Mouse (Mus musculus) left cerebral cortex, adult 2 months (tissue): ENCODE results near the gene Wdr54. TPM values are rescaled to one million over a fixed set of nuclear protein-coding genes. Genes with fewer than 3 reads are reported as not detected.
A peak's percentile ranks its signal among the peaks of the same experiment; 100 is the strongest.

Experiments
- DNase-seq, 2 experiments: peaks; one replicate each; pipeline ENCODE4 v3.0.0; 2021 to 2022; ENCODE audit warnings: low spot score in 2 of 2, mixed read lengths in 1 of 2; ENCODE audit errors: extremely low spot score in 1 of 2
- H3K27ac ChIP-seq: fragments of 200-600 bp; 2 replicates; pipeline ENCODE4 v1.8.1; 2022
- H3K4me3 ChIP-seq: fragments of 200-600 bp; 2 replicates; pipeline ENCODE4 v1.8.1; 2022
- CTCF ChIP-seq: fragments of 200-600 bp; IDR thresholded peaks from 2 replicates; pipeline ENCODE4 v1.8.1; 2022; ENCODE audit warnings: antibody characterized with exemption, mild to moderate bottlenecking, moderate library complexity
- intact Hi-C: fragments of 180-260 bp; cut with DNase I; formaldehyde crosslinking; loops from one replicate; pipeline ENCODE4 v1.15.1; 2025
- total RNA-seq, 2 experiments: library from RNA; stranded (reverse); gene quantifications; 2 replicates each; pipeline ENCODE4 v1.2.3; 2021

The Wdr54 gene
- total RNA-seq, 2 experiments from 2014 or later, result 26.0 to 26.6 TPM

DNA sequence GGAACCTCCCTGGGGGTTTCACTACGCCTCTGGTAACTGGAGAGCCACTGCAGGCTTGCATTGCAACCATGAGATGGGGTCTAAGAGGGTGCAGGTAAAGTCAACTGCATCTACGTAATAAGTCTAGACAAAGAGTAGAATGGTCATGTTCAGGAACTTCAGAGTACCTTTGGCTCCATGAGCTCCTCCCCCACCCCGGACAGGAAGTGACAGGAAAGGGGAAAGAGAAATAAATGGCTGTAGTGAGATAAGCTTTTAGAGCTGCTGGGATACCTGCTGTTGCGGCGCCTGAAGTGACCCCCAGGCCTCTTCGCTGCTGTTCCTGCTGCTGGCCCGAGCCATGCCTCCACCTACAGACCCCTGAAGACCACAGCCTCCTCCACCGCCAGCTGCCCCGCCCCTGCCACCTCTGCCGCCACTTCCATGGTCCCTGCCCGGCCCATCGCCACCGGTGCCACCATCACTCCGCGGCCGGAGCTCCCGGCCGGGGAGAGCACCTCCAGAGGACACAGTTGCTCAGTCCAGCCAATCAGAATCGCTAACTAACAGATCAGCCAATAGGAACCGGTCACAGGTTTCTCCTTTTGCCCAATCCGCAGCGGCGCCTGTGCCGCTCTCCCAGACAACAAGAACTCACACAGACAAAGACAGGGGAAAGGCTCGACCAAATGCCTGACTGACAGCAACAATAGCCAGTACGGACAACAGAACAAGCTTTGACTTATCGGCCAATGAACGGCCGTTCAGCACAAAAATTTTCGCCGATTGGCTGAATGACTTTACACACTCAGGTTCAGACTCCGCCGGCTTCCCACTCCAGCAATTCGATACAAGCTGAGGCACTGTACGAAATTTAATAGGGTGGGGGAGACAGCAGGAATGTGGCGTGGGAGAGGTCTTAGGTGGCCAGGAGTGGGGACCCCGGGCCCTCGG lies 35.0 kb downstream of the Wdr54 start, which contains the start of gene Wbp1:
Gene Wbp1, minus strand, starts transcription at position 630 of the 933 bp plus-strand sequence.
- TF ChIP-seq CTCF, result no peak; the same call in 1 of the 2 replicates
- intact Hi-C loops, result no loop called here
- Histone ChIP-seq H3K4me3 (peak within 1 kb of the TSS; percentile 62), H3K27ac (peak within 1 kb of the TSS; percentile 82)
- DNase-seq, result peak; percentile 88 to 94

GRCm38 (mm10) chr6:83119734-83120051 lies 36.5 kb downstream of the Wdr54 start:
- H3K27ac ChIP-seq, result no peak overlapping the region
- intact Hi-C loops, result no loop called here
- H3K4me3 ChIP-seq, result no peak overlapping the region
- TF ChIP-seq CTCF, result no peak
- DNase-seq, result no peak

DNA sequence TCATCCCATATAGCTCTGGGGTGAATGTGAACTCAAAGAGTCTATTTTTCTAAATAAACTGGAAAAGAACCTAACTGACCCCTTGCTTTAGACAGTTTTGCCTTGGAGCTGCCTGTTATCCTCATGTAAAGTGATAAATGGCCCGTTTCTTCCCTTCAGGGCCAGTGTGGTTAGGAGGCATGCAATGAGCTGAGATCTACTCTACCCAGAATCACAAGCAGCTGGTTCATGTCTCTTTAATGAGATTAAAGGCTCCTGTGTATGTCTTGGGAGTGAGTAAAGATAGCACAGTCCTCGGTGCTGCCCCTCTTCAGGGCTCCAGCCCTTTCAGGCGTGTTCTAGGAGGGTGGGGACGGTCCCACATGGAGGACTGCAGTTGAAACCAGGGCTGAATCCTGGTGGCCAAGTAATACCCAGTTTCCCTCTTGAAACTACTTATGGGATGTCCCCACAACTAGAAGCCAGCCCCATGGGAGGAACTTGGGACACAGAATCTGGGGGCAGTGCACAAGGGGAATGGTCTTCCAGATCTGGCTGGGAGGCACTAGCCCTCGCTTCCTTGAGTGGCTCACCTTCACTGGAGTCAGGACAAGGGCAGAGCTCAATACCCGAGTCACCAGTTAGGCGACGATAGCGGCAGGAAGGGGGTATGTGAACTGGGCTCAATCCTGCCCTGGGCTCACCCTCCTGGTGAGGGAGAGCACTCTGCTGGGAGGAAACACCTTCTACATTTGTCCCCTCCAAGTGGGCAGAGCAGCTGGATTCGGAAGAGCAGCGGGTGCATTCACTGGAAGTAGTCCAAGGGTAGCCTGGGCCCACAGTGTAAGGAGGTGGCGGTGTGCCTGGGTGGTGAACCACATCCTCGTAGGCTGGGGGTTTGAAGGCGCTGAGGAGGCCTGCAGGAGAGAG lies 37.1 kb downstream of the Wdr54 start:
- no peak for TF ChIP-seq CTCF
- intact Hi-C loops, result no loop called here

GRCm38 (mm10) chr6:83118369-83118768 lies 37.8 kb downstream of the Wdr54 start:
- Histone ChIP-seq H3K27ac (no peak overlapping the region), H3K4me3 (no peak overlapping the region)
- no peak for TF ChIP-seq CTCF
- DNase-seq, result no peak
- intact Hi-C loops, result no loop called here

More for the DNA sequence above, 37.1 kb downstream of the Wdr54 start:
- H3K4me3 ChIP-seq, result no peak overlapping the region
- DNase-seq, result no peak
- H3K27ac ChIP-seq, result no peak overlapping the region

GRCm38 (mm10) chr6:83117616-83118015 lies 38.6 kb downstream of the Wdr54 start:
- DNase-seq, result no peak
- no peak for TF ChIP-seq CTCF
- intact Hi-C loops, result loop anchor here (2.0 kb wide), 1 partner anchor 27 kb away; no protein-coding TSS in a partner anchor
- Histone ChIP-seq H3K4me3 (no peak overlapping the region), H3K27ac (no peak overlapping the region)

DNA sequence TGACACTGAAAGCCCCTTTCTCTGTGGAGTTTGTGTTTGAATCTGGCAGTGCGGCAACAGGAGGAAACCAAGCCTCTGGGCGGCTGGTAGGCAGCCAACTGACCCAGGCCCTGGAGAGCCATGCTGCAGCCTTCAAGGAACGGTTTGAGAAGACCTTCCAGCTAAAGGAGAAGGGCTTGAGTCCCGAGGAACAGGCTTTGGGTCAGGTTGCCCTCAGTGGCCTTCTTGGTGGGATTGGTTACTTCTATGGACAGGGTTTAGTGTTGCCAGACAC lies 39.1 kb downstream of the Wdr54 start:
- Histone ChIP-seq H3K4me3 (no peak overlapping the region), H3K27ac (no peak overlapping the region)
- TF ChIP-seq CTCF, result no peak
- intact Hi-C loops, result loop anchor here (2.0 kb wide), 1 partner anchor 28 kb away; no protein-coding TSS in a partner anchor
- DNase-seq, result no peak

DNA sequence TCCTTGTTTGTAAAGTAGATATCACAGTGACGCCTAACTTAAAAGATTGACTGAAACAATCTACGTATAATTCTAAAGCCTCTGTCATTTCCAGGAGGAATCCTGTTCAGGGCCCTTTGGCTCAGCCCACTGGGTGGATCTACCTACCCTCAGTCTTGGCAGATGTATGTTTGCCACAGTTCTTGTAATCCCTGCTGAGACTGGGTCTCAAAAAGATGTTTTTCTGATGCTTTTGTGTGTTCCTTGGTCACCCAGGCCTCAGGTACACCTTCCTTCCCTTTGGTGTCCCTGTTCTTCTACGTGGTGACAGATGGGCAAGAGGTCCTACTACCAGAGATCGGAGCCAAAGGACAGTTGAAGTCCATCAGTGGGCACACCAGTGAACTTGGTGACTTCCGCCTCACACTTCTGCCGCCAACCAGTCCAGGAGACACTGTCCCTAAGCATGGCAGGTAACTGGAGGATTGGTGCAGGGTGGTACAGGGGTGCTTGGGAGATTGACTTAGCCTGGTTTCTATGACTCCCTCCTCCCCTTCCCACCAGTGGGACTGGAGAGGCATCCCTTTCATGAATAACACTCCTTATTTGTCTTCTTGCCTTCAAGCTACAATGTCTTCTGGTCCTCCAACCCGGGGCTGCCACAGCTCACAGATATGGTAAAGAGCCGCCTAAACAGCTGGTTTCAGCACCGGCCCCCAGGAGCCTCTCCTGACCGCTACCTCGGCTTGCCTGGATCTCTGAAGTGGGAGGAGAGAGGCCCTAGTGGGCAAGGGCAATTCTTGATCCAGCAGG lies 39.6 kb downstream of the Wdr54 start:
- Histone ChIP-seq H3K27ac (no peak overlapping the region), H3K4me3 (peak overlapping the region; percentile 60)
- intact Hi-C loops, result loop anchor here (2.0 kb wide), 1 partner anchor 28 kb away; no protein-coding TSS in a partner anchor
- no peak for DNase-seq
- no peak for TF ChIP-seq CTCF

- intact Hi-C loops, result loop anchor here (2.0 kb wide), 2 partner anchors 29 to 41 kb away; partner anchors contain the start of genes 1700003E16Rik and Wdr54
- Histone ChIP-seq H3K4me3 (peak overlapping the region; percentile 60), H3K27ac (peak overlapping the region; percentile 61)
- DNase-seq, result no peak
- TF ChIP-seq CTCF, result no peak
These were observed 40.4 kb downstream of the Wdr54 start for GRCm38 (mm10) chr6:83115682-83116372.

GRCm38 (mm10) chr6:83115011-83115671 lies 41.1 kb downstream of the Wdr54 start, which contains the start of gene Mogs:
Mogs (plus strand) TSS chr6:83115496.
- peak within 1 kb of the TSS; percentile 60 for H3K4me3 ChIP-seq
- peak within 1 kb of the TSS; percentile 92 for H3K27ac ChIP-seq
- DNase-seq, result peak; percentile 91 to 95
- intact Hi-C loops, result loop anchor here (2.0 kb wide), 1 partner anchor 42 kb away; the partner anchor contains the start of genes 1700003E16Rik and Wdr54
- peak; percentile 50 for TF ChIP-seq CTCF

GRCm38 (mm10) chr6:83111510-83112136 lies 44.6 kb downstream of the Wdr54 start:
- intact Hi-C loops, result no loop called here
- TF ChIP-seq CTCF, result no peak
- DNase-seq, result no peak
- Histone ChIP-seq H3K27ac (no peak overlapping the region), H3K4me3 (no peak overlapping the region)
